Mouse (Mus musculus): ENCODE results near the gene Slc50a1.

- TF ChIP-seq FLI1 (IDR thresholded peaks at IDR 0.05; ENCODE audit: low read length) (no peak), GATA1 (IDR thresholded peaks at IDR 0.05; ENCODE audit: borderline replicate concordance, low read length) (no peak)
These were observed 41.1 kb downstream of the Slc50a1 start for GRCm38 (mm10) chr3:89229276-89229675.
